Mouse (Mus musculus): Measurements from ENCODE around the gene Dnajc19.

DNA sequence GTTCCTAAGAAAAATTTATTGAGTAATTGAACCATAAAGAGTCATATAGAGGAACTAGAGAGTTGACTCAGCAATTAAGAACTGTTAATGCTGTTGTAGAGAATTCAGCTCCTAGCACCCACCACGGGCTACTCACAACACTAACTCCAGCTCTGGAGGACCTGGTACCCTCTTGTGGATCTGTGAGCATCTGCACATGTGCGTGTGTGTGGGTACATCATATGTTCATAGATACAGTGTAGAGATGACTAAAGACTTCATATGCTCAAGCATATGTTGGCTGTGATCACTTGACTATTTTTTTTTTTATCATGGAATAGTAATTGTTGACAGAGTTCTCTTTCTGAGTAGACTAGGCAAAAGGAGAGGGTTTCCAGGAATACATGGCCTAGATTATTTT, 18.8 kb downstream of the Dnajc19 start:
- TF ChIP-seq ZNF384 (IDR thresholded peaks at IDR 0.05; ENCODE audit: low read depth, low read length) (no peak), ZC3H11A (IDR thresholded peaks at IDR 0.05; ENCODE audit: borderline replicate concordance, low read depth, low read length) (no peak)

Data from ES-E14 (cell line).